Mouse (Mus musculus): ENCODE measurements around the gene Akap14.

DNA sequence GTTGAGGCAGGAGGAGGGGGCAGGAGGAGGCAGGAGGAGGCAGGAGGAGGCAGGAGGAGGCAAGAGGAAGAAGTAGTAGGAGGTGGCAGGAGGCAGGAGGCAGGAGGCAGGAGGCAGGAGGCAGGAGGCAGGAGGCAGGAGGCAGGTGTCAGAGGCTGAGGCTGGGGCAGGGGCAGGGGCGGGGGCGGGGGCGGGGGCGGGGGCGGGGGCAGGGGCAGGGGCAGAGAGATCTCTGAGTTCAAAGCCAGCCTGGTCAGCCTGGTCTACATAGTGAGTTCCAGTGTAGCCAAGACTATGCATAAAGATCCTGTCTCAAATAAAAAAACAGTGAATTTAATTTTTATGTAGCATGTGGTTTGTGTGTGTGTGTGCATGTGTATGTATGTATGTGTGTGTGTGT is 51.6 kb downstream of the Akap14 start:
- TF ChIP-seq CTCF (IDR thresholded peaks at IDR 0.05; ENCODE audit: extremely low read depth, insufficient read length, insufficient replicate concordance, low read depth, low read length): no peak
- no peak for TF ChIP-seq POLR2A (IDR thresholded peaks at IDR 0.05; ENCODE audit: low read depth, low read length)

Data from small intestine, adult 2 months (tissue).